Mouse (Mus musculus): Measurements from ENCODE around the gene 1700019A02Rik. TPM values are rescaled to one million over a fixed set of nuclear protein-coding genes. Genes with fewer than 3 reads are reported as not detected.

Gene 1700019A02Rik
- polyA plus RNA-seq, 1 experiment from 2014 or later = not detected

DNA sequence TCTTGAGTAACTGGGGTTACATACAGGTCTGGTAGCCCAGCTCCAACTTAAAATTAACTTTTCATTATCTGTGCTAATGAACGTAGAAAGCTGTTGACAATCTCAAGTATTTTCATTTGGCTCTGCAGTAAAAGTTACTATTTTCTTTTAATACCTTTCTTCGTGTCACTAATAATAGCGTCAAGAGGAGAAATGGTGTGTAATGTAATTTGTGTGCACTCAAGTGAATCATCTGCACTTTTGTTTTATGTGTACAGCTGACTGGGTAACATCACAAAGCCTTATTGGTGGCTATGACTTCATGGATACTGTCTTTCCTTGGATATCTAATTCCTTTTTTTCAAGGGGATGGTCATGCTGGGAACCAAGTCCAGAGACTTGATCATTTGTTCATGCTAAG is 1.1 kb downstream of the 1700019A02Rik start:
- no peak overlapping the region for H3K27ac ChIP-seq (ENCODE audit: low read length)
- H3K4me1 ChIP-seq (ENCODE audit: control insufficient read depth, insufficient read depth, low read length) = no peaks in the 10 kb centered on the region
- H3K4me2 ChIP-seq (ENCODE audit: low read depth, low read length) = no peak overlapping the region
- no peaks in the 10 kb centered on the region for H3K27me3 ChIP-seq (replicated peaks; ENCODE audit: control insufficient read depth, insufficient read depth, low read length)
- peaks cover 3% of the 10 kb centered on the region; the same call in 1 of the 2 replicates for H3K36me3 ChIP-seq (ENCODE audit: control insufficient read depth, insufficient read depth, low read length)
- WGBS = 91% methylated on average over 3 of the region's 3 CpGs
- H3K9me3 ChIP-seq (ENCODE audit: control insufficient read depth, low read length) = no peaks in the 10 kb centered on the region
- H3K9ac ChIP-seq (ENCODE audit: low read depth, low read length) = no peak overlapping the region
- no peak for ATAC-seq
- H3K4me3 ChIP-seq (ENCODE audit: low read length) = no peak overlapping the region

DNA sequence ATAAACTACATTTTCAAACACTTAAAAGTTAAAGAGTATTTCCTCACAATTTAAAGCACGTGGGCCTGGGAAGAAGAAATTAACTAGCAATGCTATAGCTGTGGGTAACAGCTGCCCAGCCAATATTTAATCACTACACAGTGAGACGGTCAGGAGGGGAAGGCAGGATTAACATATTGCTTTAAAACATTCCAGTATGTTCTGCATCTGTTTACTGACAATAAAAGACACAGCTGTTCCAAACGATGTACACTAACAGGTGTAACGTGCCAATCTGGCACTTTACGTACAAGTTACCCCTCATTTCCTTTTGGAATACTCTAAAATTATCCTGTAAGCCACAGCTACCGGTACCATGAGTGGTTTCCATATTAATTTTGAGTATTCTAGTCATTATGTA is 29.7 kb downstream of the 1700019A02Rik start:
- Histone ChIP-seq H3K4me3 (ENCODE audit: low read length) (no peak overlapping the region), H3K27ac (ENCODE audit: low read length) (no peak overlapping the region), H3K36me3 (ENCODE audit: control insufficient read depth, insufficient read depth, low read length) (no peaks in the 10 kb centered on the region), H3K27me3 (replicated peaks; ENCODE audit: control insufficient read depth, insufficient read depth, low read length) (no peaks in the 10 kb centered on the region), H3K9ac (ENCODE audit: low read depth, low read length) (no peak overlapping the region), H3K4me1 (ENCODE audit: control insufficient read depth, insufficient read depth, low read length) (no peaks in the 10 kb centered on the region), H3K9me3 (ENCODE audit: control insufficient read depth, low read length) (no peaks in the 10 kb centered on the region), H3K4me2 (ENCODE audit: low read depth, low read length) (no peak overlapping the region)
- WGBS = 68% methylated on average over 6 of the region's 6 CpGs
- no peak for ATAC-seq

DNA sequence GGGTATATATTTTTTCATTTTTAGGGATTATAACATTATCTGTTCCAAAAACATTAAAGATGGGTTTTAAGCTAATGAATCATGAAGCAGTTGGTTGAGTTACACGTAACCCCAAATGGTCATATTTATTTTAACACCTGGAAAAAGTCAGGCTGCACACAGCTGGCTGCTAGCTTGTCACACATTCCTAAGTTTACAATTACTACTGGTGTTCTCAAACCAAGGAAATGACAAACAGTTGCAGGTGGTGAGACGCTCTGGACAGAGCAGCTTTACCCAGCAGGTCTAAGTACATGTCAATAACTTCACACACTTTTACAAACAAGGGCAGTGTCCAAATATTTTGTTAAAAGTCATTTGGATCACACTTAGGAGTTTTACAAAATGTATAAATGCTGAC is 64.4 kb downstream of the 1700019A02Rik start:
- Histone ChIP-seq H3K4me1 (ENCODE audit: control insufficient read depth, insufficient read depth, low read length) (no peaks in the 10 kb centered on the region), H3K27ac (ENCODE audit: low read length) (no peak overlapping the region), H3K4me2 (ENCODE audit: low read depth, low read length) (no peak overlapping the region), H3K9me3 (ENCODE audit: control insufficient read depth, low read length) (no peaks in the 10 kb centered on the region), H3K4me3 (ENCODE audit: low read length) (no peak overlapping the region), H3K27me3 (replicated peaks; ENCODE audit: control insufficient read depth, insufficient read depth, low read length) (no peaks in the 10 kb centered on the region), H3K9ac (ENCODE audit: low read depth, low read length) (no peak overlapping the region), H3K36me3 (ENCODE audit: control insufficient read depth, insufficient read depth, low read length) (no peaks in the 10 kb centered on the region)
- WGBS = 31% methylated on average over 2 of the region's 2 CpGs
- no peak for ATAC-seq

DNA sequence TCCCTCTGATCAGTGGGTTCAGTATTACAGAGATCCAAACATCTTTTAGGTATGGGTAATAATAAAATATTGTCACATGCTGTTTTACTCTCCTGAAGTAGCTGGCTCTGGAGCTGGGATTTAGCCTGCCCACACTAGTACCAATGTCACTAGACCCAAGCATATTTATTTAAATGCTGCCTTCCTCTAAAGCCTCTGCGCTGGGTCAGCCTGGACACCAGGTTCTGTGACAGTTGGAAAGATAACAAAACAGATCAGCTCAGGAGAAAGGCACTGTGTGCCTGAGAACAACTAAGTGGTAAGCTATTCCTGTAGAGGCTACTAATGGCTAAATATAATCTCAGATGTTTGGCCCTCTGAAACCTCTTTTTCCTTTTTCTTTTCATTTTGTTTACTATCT is 76.9 kb downstream of the 1700019A02Rik start:
- ATAC-seq = no peak
- H3K27ac ChIP-seq (ENCODE audit: low read length) = no peak overlapping the region
- 79% methylated on average over 1 of the region's 1 CpGs for WGBS
- H3K36me3 ChIP-seq (ENCODE audit: control insufficient read depth, insufficient read depth, low read length) = no peaks in the 10 kb centered on the region
- no peak overlapping the region for H3K4me2 ChIP-seq (ENCODE audit: low read depth, low read length)
- H3K9ac ChIP-seq (ENCODE audit: low read depth, low read length) = no peak overlapping the region
- H3K4me1 ChIP-seq (ENCODE audit: control insufficient read depth, insufficient read depth, low read length) = no peaks in the 10 kb centered on the region
- H3K4me3 ChIP-seq (ENCODE audit: low read length) = no peak overlapping the region
- H3K27me3 ChIP-seq (replicated peaks; ENCODE audit: control insufficient read depth, insufficient read depth, low read length) = no peaks in the 10 kb centered on the region
- no peaks in the 10 kb centered on the region for H3K9me3 ChIP-seq (ENCODE audit: control insufficient read depth, low read length)

Other genes starting within 250 kb of the 1700019A02Rik start
- gene 1700019D03Rik, start 167.5 kb downstream of the 1700019A02Rik start, polyA plus RNA-seq (2015; fragmentation: Nextera tagmentation; extraction: Ambion mirVana) = 27.7 and 29.3 TPM in 2 replicates
- gene Mstn, start 126.0 kb downstream of the 1700019A02Rik start, polyA plus RNA-seq (2015; fragmentation: Nextera tagmentation; extraction: Ambion mirVana) = not detected in 2 replicates
- gene Pms1, start 109.4 kb upstream of the 1700019A02Rik start, polyA plus RNA-seq (2015; fragmentation: Nextera tagmentation; extraction: Ambion mirVana) = 11.3 and 12.2 TPM in 2 replicates
- gene Ormdl1, start 109.5 kb upstream of the 1700019A02Rik start, polyA plus RNA-seq (2015; fragmentation: Nextera tagmentation; extraction: Ambion mirVana) = 54.6 and 54.8 TPM in 2 replicates
- not detected in 2 replicates for gene Gm28778, start 109.5 kb upstream of the 1700019A02Rik start, polyA plus RNA-seq (2015; fragmentation: Nextera tagmentation; extraction: Ambion mirVana)
- 25.2 and 25.7 TPM in 2 replicates for gene Osgepl1, start 126.0 kb upstream of the 1700019A02Rik start, polyA plus RNA-seq (2015; fragmentation: Nextera tagmentation; extraction: Ambion mirVana)
- gene Asdurf, start 165.0 kb upstream of the 1700019A02Rik start, polyA plus RNA-seq (2015; fragmentation: Nextera tagmentation; extraction: Ambion mirVana) = 7.5 TPM in 1 of 2 replicates, not detected in the other
- 0.39 and 0.53 TPM in 2 replicates for gene Gm28551, start 165.0 kb upstream of the 1700019A02Rik start, polyA plus RNA-seq (2015; fragmentation: Nextera tagmentation; extraction: Ambion mirVana)
- 67.5 and 69.7 TPM in 2 replicates for gene Asnsd1, start 165.1 kb upstream of the 1700019A02Rik start, polyA plus RNA-seq (2015; fragmentation: Nextera tagmentation; extraction: Ambion mirVana)